Mouse (Mus musculus) liver, embryonic 14.5 days (tissue): ENCODE results near the gene Herc2. TPM values are rescaled to one million over a fixed set of nuclear protein-coding genes. Genes with fewer than 3 reads are reported as not detected.

ENCODE experiments used
- ATAC-seq: fragments of 200-750 bp; cut with Nextera tagmentation; 2 replicates; pipeline ENCODE4 v1.8.0; 2017; ENCODE audit warnings: moderate number of reproducible peaks, mild to moderate bottlenecking, moderate library complexity; ENCODE audit not compliant: insufficient read depth
- DNase-seq, 3 experiments: peaks; one replicate each; pipeline ENCODE4 v3.0.0-alpha.2; 2012 to 2013; ENCODE audit warnings: low read depth in 3 of 3, low spot score in 3 of 3
- H3K27ac ChIP-seq: fragments of 300-500 bp; sonication (generic); 2 replicates; pipeline ENCODE4 v1.5.1; 2014; ENCODE audit warnings: moderate library complexity, mild to moderate bottlenecking, control low read depth, inconsistent platforms
- H3K27me3 ChIP-seq: fragments of 300-500 bp; sonication (generic); 2 replicates; pipeline ENCODE4 v1.6.1; 2014; ENCODE audit warnings: mild to moderate bottlenecking, low read length, moderate library complexity; ENCODE audit not compliant: control insufficient read depth, insufficient read depth
- H3K36me3 ChIP-seq: fragments of 300-500 bp; sonication (generic); replicated peaks from 2 replicates; pipeline ENCODE4 v1.6.1; 2014; ENCODE audit warnings: low read depth; ENCODE audit not compliant: control insufficient read depth, insufficient read depth
- H3K4me1 ChIP-seq, 2 experiments: fragments of 200-500 bp in 1 of 2; fragments of 300-500 bp in 1 of 2; sonication (generic) in 1 of 2; replicated peaks; 2 replicates each; pipeline ENCODE4 v1.6.1; 2012 to 2014; ENCODE audit warnings: antibody characterized with exemption in 1 of 2, inconsistent platforms in 1 of 2, low read length in 1 of 2; ENCODE audit not compliant: control insufficient read depth in 2 of 2, insufficient read depth in 2 of 2
- H3K4me2 ChIP-seq: fragments of 300-500 bp; sonication (generic); 2 replicates; pipeline ENCODE4 v1.6.1; 2014; ENCODE audit warnings: low read depth, mild to moderate bottlenecking, control low read depth, moderate library complexity
- H3K4me3 ChIP-seq, 2 experiments: fragments of 200-500 bp in 1 of 2; fragments of 300-500 bp in 1 of 2; sonication (generic) in 1 of 2; 2 replicates each; pipeline ENCODE4 v1.5.1; 2012 to 2014; ENCODE audit warnings: low read depth in 2 of 2, low read length in 2 of 2, mild to moderate bottlenecking in 2 of 2, control low read depth in 1 of 2, inconsistent platforms in 1 of 2, moderate library complexity in 1 of 2; ENCODE audit not compliant: insufficient read depth in 1 of 2
- H3K9ac ChIP-seq: fragments of 300-500 bp; sonication (generic); replicated peaks from 2 replicates; pipeline ENCODE4 v1.6.1; 2014; ENCODE audit warnings: mild to moderate bottlenecking, control low read depth, moderate library complexity
- H3K9me3 ChIP-seq: fragments of 300-500 bp; sonication (generic); 2 replicates; pipeline ENCODE4 v1.6.1; 2016; ENCODE audit warnings: low read length, mixed read lengths; ENCODE audit not compliant: control insufficient read depth
- CTCF ChIP-seq: IDR thresholded peaks from 2 replicates; pipeline ENCODE4 v1.5.1; 2016; ENCODE audit warnings: antibody characterized with exemption, low read depth, control low read depth
- EP300 ChIP-seq: IDR thresholded peaks from 2 replicates; pipeline ENCODE4 v1.6.1; 2016; ENCODE audit warnings: antibody characterized with exemption, low read depth
- WGBS: fragments of 180-500 bp; shearing (Covaris S2); extraction: QIAGEN DNeasy Blood & Tissue Kit; methylation state at CpG from one replicate; pipeline ENCODE4 v1.1.7; 2014; ENCODE audit not compliant: insufficient replicate concordance; 5-methylcytosine and 5-hydroxymethylcytosine counted together
- polyA plus RNA-seq, 2 experiments: library from polyadenylated mRNA; depleted of rRNA in 1 of 2; stranded (reverse) in 1 of 2; unstranded in 1 of 2; fragments of >200 nt; fragmentation: Nextera tagmentation in 1 of 2; extraction: Ambion mirVana in 1 of 2; gene quantifications; 2 replicates each; pipeline versions ENCODE4 v1.2.1 to v1.2.3; 2012 to 2014

The Herc2 gene
- polyA plus RNA-seq, 2 experiments = 8.5 to 12.1 TPM

GRCm38 (mm10) chr7:56236617-56237016 is 186.6 kb downstream of the Herc2 start:
- no peak for TF ChIP-seq EP300
- TF ChIP-seq CTCF = no peak
- Histone ChIP-seq H3K27me3 (no peaks in the 10 kb centered on the region), H3K9ac (no peak overlapping the region), H3K4me3 (no peak overlapping the region), H3K4me2 (no peak overlapping the region), H3K36me3 (no peaks in the 10 kb centered on the region), H3K9me3 (no peaks in the 10 kb centered on the region), H3K4me1 (no peaks in the 10 kb centered on the region), H3K27ac (no peak overlapping the region)
- WGBS = 54% methylated on average over 3 of the region's 3 CpGs
- ATAC-seq = no peak
- no peak for DNase-seq

GRCm38 (mm10) chr7:56239543-56239942 is 189.5 kb downstream of the Herc2 start, which contains the start of gene Oca2:
Gene Oca2 (plus strand): TSS chr7:56239760.
- DNase-seq = no peak
- no peaks in the 10 kb centered on the region for H3K27me3 ChIP-seq
- no peaks in the 10 kb centered on the region for H3K36me3 ChIP-seq

GRCm38 (mm10) chr7:56254568-56254967 is 204.6 kb downstream of the Herc2 start:
- Histone ChIP-seq H3K4me1 (no peaks in the 10 kb centered on the region), H3K36me3 (no peaks in the 10 kb centered on the region), H3K9me3 (no peaks in the 10 kb centered on the region), H3K27me3 (no peaks in the 10 kb centered on the region), H3K4me2 (no peak overlapping the region), H3K4me3 (no peak overlapping the region), H3K9ac (no peak overlapping the region), H3K27ac (no peak overlapping the region)
- WGBS = 60% methylated on average over 10 of the region's 10 CpGs
- ATAC-seq (no peak), DNase-seq (no peak)
- no peak for TF ChIP-seq CTCF
- no peak for TF ChIP-seq EP300

More at GRCm38 (mm10) chr7:56239543-56239942, 189.5 kb downstream of the Herc2 start, which contains the start of gene Oca2:
- 38% methylated on average over 3 of the region's 3 CpGs for WGBS
- no peaks in the 10 kb centered on the region for H3K9me3 ChIP-seq
- no peaks in the 10 kb centered on the region for H3K4me1 ChIP-seq
- TF ChIP-seq EP300 = no peak
- no peak for TF ChIP-seq CTCF
- no peak within 1 kb of the TSS for H3K27ac ChIP-seq
- H3K4me2 ChIP-seq = no peak within 1 kb of the TSS
- H3K4me3 ChIP-seq = no peak within 1 kb of the TSS
- H3K9ac ChIP-seq = no peak within 1 kb of the TSS
- ATAC-seq = no peak

GRCm38 (mm10) chr7:56257875-56258441 is 208.0 kb downstream of the Herc2 start:
- no peaks in the 10 kb centered on the region for H3K36me3 ChIP-seq
- H3K27me3 ChIP-seq = no peaks in the 10 kb centered on the region
- DNase-seq (no peak), ATAC-seq (no peak)
- H3K9ac ChIP-seq = no peak overlapping the region
- 56% methylated on average over 3 of the region's 3 CpGs for WGBS
- H3K4me3 ChIP-seq = no peak overlapping the region
- no peak overlapping the region for H3K27ac ChIP-seq
- no peaks in the 10 kb centered on the region for H3K4me1 ChIP-seq
- no peaks in the 10 kb centered on the region for H3K9me3 ChIP-seq
- H3K4me2 ChIP-seq = no peak overlapping the region
- TF ChIP-seq EP300 = no peak
- no peak for TF ChIP-seq CTCF

- H3K36me3 ChIP-seq = no peaks in the 10 kb centered on the region
- no peak overlapping the region for H3K9ac ChIP-seq
- H3K27me3 ChIP-seq = no peaks in the 10 kb centered on the region
- no peaks in the 10 kb centered on the region for H3K4me1 ChIP-seq
- H3K9me3 ChIP-seq = no peaks in the 10 kb centered on the region
- no peak for DNase-seq
- TF ChIP-seq EP300 (no peak), CTCF (no peak)
- no peak overlapping the region for H3K4me2 ChIP-seq
- H3K4me3 ChIP-seq = no peak overlapping the region
- WGBS = 64% methylated on average over 2 of the region's 2 CpGs
- H3K27ac ChIP-seq = no peak overlapping the region
- no peak for ATAC-seq
Observed at GRCm38 (mm10) chr7:56277506-56277905, 227.5 kb downstream of the Herc2 start.

Other genes starting within 250 kb of the Herc2 start
- gene Cyfip1, start 208.5 kb upstream of the Herc2 start, polyA plus RNA-seq (2012; rRNA removed) = 5.2 and 6.4 TPM in 2 replicates
- gene Cyfip1, start 208.5 kb upstream of the Herc2 start, polyA plus RNA-seq (2014; fragmentation: Nextera tagmentation; extraction: Ambion mirVana) = 16.1 TPM in 2 replicates
- gene Nipa2, start 87.7 kb upstream of the Herc2 start, polyA plus RNA-seq (2012; rRNA removed) = 6.9 and 9.8 TPM in 2 replicates
- gene Nipa2, start 87.7 kb upstream of the Herc2 start, polyA plus RNA-seq (2014; fragmentation: Nextera tagmentation; extraction: Ambion mirVana) = 27.5 and 27.9 TPM in 2 replicates
- gene Nipa1, start 30.2 kb upstream of the Herc2 start, polyA plus RNA-seq (2012; rRNA removed) = 6.6 and 8.1 TPM in 2 replicates
- gene Nipa1, start 30.2 kb upstream of the Herc2 start, polyA plus RNA-seq (2014; fragmentation: Nextera tagmentation; extraction: Ambion mirVana) = 10.9 and 12.3 TPM in 2 replicates
- not detected in 2 replicates for gene Oca2, start 189.6 kb downstream of the Herc2 start, polyA plus RNA-seq (2012; rRNA removed)
- not detected in 2 replicates for gene Oca2, start 189.6 kb downstream of the Herc2 start, polyA plus RNA-seq (2014; fragmentation: Nextera tagmentation; extraction: Ambion mirVana)